Mouse (Mus musculus) G1E (cell line): ENCODE measurements at regions not wholly inside any gene's neighbourhood (a gene's known extent, or its start where the extent isn't known, plus 50 kb on each side); places are given as distances from the start of the nearest gene placed in this dataset.

ENCODE experiments used
- ATAC-seq: 2 replicates; pipeline ENCODE4 v1.8.0; 2016; ENCODE audit warnings: mild to moderate bottlenecking; ENCODE audit not compliant: insufficient number of reproducible peaks, poor library complexity, low FRiP score, severe bottlenecking; ENCODE audit errors: extremely low read depth
- DNase-seq: peaks from one replicate; pipeline ENCODE4 v3.0.0; 2012; ENCODE audit warnings: low spot score
- H3K27me3 ChIP-seq: 2 replicates; pipeline ENCODE4 v1.6.1; 2012; ENCODE audit warnings: mild to moderate bottlenecking, low read length, inconsistent platforms; ENCODE audit not compliant: insufficient read depth
- H3K36me3 ChIP-seq: replicated peaks from 2 replicates; pipeline ENCODE3; 2012; ENCODE audit warnings: mild to moderate bottlenecking, inconsistent platforms
- H3K4me1 ChIP-seq: 2 replicates; pipeline ENCODE4 v1.6.1; 2012; ENCODE audit warnings: low read depth, low read length, inconsistent platforms, mixed read lengths; ENCODE audit not compliant: insufficient read depth
- H3K4me3 ChIP-seq: 2 replicates; pipeline ENCODE4 v1.5.1; 2012; ENCODE audit warnings: low read depth, mild to moderate bottlenecking, inconsistent platforms, low read length, moderate library complexity, mixed read lengths
- H3K9me3 ChIP-seq: replicated peaks from 2 replicates; pipeline ENCODE4 v1.6.1; 2012; ENCODE audit warnings: inconsistent platforms
- CTCF ChIP-seq: IDR thresholded peaks from 2 replicates; pipeline ENCODE4 v1.5.1; 2012; ENCODE audit warnings: low read depth, low read length, inconsistent platforms, mixed read lengths
- GATA1 ChIP-seq: IDR thresholded peaks from 2 replicates; pipeline ENCODE4 v1.6.1; 2012; ENCODE audit warnings: borderline replicate concordance, low read length, inconsistent platforms, mixed read lengths
- GATA2 ChIP-seq: IDR thresholded peaks from 2 replicates; pipeline ENCODE4 v1.6.1; 2012; ENCODE audit warnings: low read depth, low read length, inconsistent platforms, borderline replicate concordance
- POLR2AphosphoS5 ChIP-seq: IDR thresholded peaks from 2 replicates; pipeline ENCODE4 v1.6.1; 2012; ENCODE audit warnings: low read depth, low read length, inconsistent platforms; ENCODE audit not compliant: insufficient replicate concordance
- TAL1 ChIP-seq: conservative IDR thresholded peaks from 2 replicates; pipeline ENCODE4 v1.6.1; 2012; ENCODE audit warnings: low read depth, low read length, inconsistent platforms, mixed read lengths

GRCm38 (mm10) chr13:37477342-37477741, 132.3 kb downstream of the Ly86 start:
- Histone ChIP-seq H3K9me3 (no peaks in the 10 kb centered on the region), H3K27me3 (peaks cover 29% of the 10 kb centered on the region), H3K4me1 (peaks cover 26% of the 10 kb centered on the region), H3K36me3 (no peaks in the 10 kb centered on the region), H3K4me3 (no peak overlapping the region)
- no peak for DNase-seq
- no peak for TF ChIP-seq CTCF
- no peak for TF ChIP-seq GATA1
- TF ChIP-seq TAL1: no peak
- no peak for TF ChIP-seq GATA2
- no peak for TF ChIP-seq POLR2AphosphoS5
- no peak for ATAC-seq

- Histone ChIP-seq H3K9me3 (no peaks in the 10 kb centered on the region), H3K27me3 (peaks cover 34% of the 10 kb centered on the region), H3K36me3 (no peaks in the 10 kb centered on the region), H3K4me1 (peaks cover 26% of the 10 kb centered on the region), H3K4me3 (no peak overlapping the region)
- TF ChIP-seq GATA1 (no peak), POLR2AphosphoS5 (no peak), TAL1 (no peak), CTCF (no peak), GATA2 (no peak)
- DNase-seq: no peak
- no peak for ATAC-seq
These were observed 132.9 kb downstream of the Ly86 start for GRCm38 (mm10) chr13:37477749-37478548.

GRCm38 (mm10) chr13:37479182-37479691, 134.2 kb downstream of the Ly86 start:
- Histone ChIP-seq H3K4me3 (no peak overlapping the region), H3K36me3 (no peaks in the 10 kb centered on the region), H3K4me1 (peaks cover 26% of the 10 kb centered on the region), H3K27me3 (peaks cover 39% of the 10 kb centered on the region), H3K9me3 (no peaks in the 10 kb centered on the region)
- no peak for DNase-seq
- no peak for ATAC-seq
- TF ChIP-seq GATA2 (no peak), GATA1 (no peak)

- Histone ChIP-seq H3K36me3 (no peaks in the 10 kb centered on the region), H3K4me3 (no peak overlapping the region), H3K9me3 (no peaks in the 10 kb centered on the region), H3K27me3 (peaks cover 29% of the 10 kb centered on the region), H3K4me1 (peaks cover 12% of the 10 kb centered on the region; the same call in 1 of the 2 replicates)
- ATAC-seq (no peak), DNase-seq (no peak)
- no peak for TF ChIP-seq TAL1
- no peak for TF ChIP-seq GATA1
- TF ChIP-seq CTCF: no peak
- TF ChIP-seq POLR2AphosphoS5: no peak
- no peak for TF ChIP-seq GATA2
These were observed 136.5 kb downstream of the Ly86 start for GRCm38 (mm10) chr13:37481514-37481913.

GRCm38 (mm10) chr13:37482038-37482437, 137.0 kb downstream of the Ly86 start:
- peaks cover 31% of the 10 kb centered on the region for H3K27me3 ChIP-seq
- no peaks in the 10 kb centered on the region for H3K9me3 ChIP-seq
- no peak for DNase-seq
- peaks cover 7% of the 10 kb centered on the region; the same call in 1 of the 2 replicates for H3K4me1 ChIP-seq
- TF ChIP-seq TAL1: no peak
- no peak for TF ChIP-seq GATA2
- no peak for TF ChIP-seq CTCF
- TF ChIP-seq GATA1: no peak
- TF ChIP-seq POLR2AphosphoS5: no peak
- ATAC-seq: no peak
- no peak overlapping the region for H3K4me3 ChIP-seq
- no peaks in the 10 kb centered on the region for H3K36me3 ChIP-seq

- no peak for TF ChIP-seq CTCF
- no peak for DNase-seq
- no peak for ATAC-seq
- Histone ChIP-seq H3K9me3 (no peaks in the 10 kb centered on the region), H3K27me3 (peaks cover 34% of the 10 kb centered on the region), H3K4me3 (no peak overlapping the region), H3K36me3 (no peaks in the 10 kb centered on the region), H3K4me1 (peaks cover 4% of the 10 kb centered on the region; the same call in 1 of the 2 replicates)
These were observed 137.6 kb downstream of the Ly86 start for GRCm38 (mm10) chr13:37482589-37482988.
